Mouse (Mus musculus): ENCODE data around the gene Olfr819.
"Not testable (repeated sequence)": the region's sequence is repeated elsewhere in the genome, so short reads cannot be mapped to it uniquely, and the experiment has no call there.

- TF ChIP-seq CTCF (IDR thresholded peaks at IDR 0.05; ENCODE audit: low read depth); EP300 (optimal IDR thresholded peaks at IDR 0.05): not testable (repeated sequence)
Observed at GRCm38 (mm10) chr10:129972994-129973393, 5.9 kb upstream of the Olfr819 start.

Data from stomach, postnatal 0 days (tissue).